Mouse (Mus musculus) lung, embryonic 16.5 days (tissue): ENCODE measurements around the gene Pip5k1b. TPM values are rescaled to one million over a fixed set of nuclear protein-coding genes. Genes with fewer than 3 reads are reported as not detected.

ENCODE experiments used
- ATAC-seq: fragments of 200-750 bp; cut with Nextera tagmentation; 2 replicates; pipeline ENCODE4 v1.8.0; 2017; ENCODE audit warnings: low read depth, mild to moderate bottlenecking, moderate library complexity
- H3K27ac ChIP-seq: fragments of 300-500 bp; sonication (generic); 2 replicates; pipeline ENCODE4 v1.5.1; 2014; ENCODE audit warnings: mild to moderate bottlenecking, control low read depth, low read length
- H3K27me3 ChIP-seq: fragments of 300-500 bp; sonication (generic); 2 replicates; pipeline ENCODE4 v1.6.1; 2014; ENCODE audit warnings: low read depth, low read length, mixed read lengths; ENCODE audit not compliant: control insufficient read depth, insufficient read depth
- H3K36me3 ChIP-seq: fragments of 300-500 bp; sonication (generic); 2 replicates; pipeline ENCODE4 v1.6.1; 2014; ENCODE audit warnings: low read length; ENCODE audit not compliant: control insufficient read depth, insufficient read depth
- H3K4me1 ChIP-seq: fragments of 300-500 bp; sonication (generic); replicated peaks from 2 replicates; pipeline ENCODE4 v1.6.1; 2014; ENCODE audit warnings: low read length, mixed read lengths; ENCODE audit not compliant: control insufficient read depth, insufficient read depth
- H3K4me2 ChIP-seq: fragments of 300-500 bp; sonication (generic); 2 replicates; pipeline ENCODE4 v1.6.1; 2014; ENCODE audit warnings: low read depth, low read length, control low read depth
- H3K4me3 ChIP-seq: fragments of 300-500 bp; sonication (generic); 2 replicates; pipeline ENCODE4 v1.5.1; 2014; ENCODE audit warnings: mild to moderate bottlenecking, low read length, control low read depth
- H3K9ac ChIP-seq: fragments of 300-500 bp; sonication (generic); 2 replicates; pipeline ENCODE4 v1.6.1; 2014; ENCODE audit warnings: low read length, control low read depth
- H3K9me3 ChIP-seq: fragments of 300-500 bp; sonication (generic); 2 replicates; pipeline ENCODE4 v1.6.1; 2016; ENCODE audit warnings: low read length; ENCODE audit not compliant: control insufficient read depth
- WGBS: fragments of 180-500 bp; shearing (Covaris S2); extraction: QIAGEN DNeasy Blood & Tissue Kit; methylation state at CpG from one replicate; pipeline ENCODE4 v1.1.7; 2014; 5-methylcytosine and 5-hydroxymethylcytosine counted together
- polyA plus RNA-seq: library from polyadenylated mRNA; unstranded; fragments of >200 nt; fragmentation: Nextera tagmentation; extraction: Ambion mirVana; gene quantifications from 2 replicates; pipeline ENCODE4 v1.2.1, GENCODE M21; 2015

Gene Pip5k1b
- polyA plus RNA-seq, 1 experiment from 2014 or later, result 3.8 TPM

- H3K4me3 ChIP-seq, result no peak overlapping the region
- ATAC-seq, result no peak
- H3K4me1 ChIP-seq, result no peaks in the 10 kb centered on the region
- no peak overlapping the region for H3K27ac ChIP-seq
- no peaks in the 10 kb centered on the region for H3K36me3 ChIP-seq
- no peaks in the 10 kb centered on the region for H3K9me3 ChIP-seq
- no peak overlapping the region for H3K4me2 ChIP-seq
- 71% methylated on average over 15 of the region's 15 CpGs for WGBS
- H3K9ac ChIP-seq, result no peak overlapping the region
- no peaks in the 10 kb centered on the region for H3K27me3 ChIP-seq
These were observed 28.7 kb downstream of the Pip5k1b start for GRCm38 (mm10) chr19:24526731-24527612.

DNA sequence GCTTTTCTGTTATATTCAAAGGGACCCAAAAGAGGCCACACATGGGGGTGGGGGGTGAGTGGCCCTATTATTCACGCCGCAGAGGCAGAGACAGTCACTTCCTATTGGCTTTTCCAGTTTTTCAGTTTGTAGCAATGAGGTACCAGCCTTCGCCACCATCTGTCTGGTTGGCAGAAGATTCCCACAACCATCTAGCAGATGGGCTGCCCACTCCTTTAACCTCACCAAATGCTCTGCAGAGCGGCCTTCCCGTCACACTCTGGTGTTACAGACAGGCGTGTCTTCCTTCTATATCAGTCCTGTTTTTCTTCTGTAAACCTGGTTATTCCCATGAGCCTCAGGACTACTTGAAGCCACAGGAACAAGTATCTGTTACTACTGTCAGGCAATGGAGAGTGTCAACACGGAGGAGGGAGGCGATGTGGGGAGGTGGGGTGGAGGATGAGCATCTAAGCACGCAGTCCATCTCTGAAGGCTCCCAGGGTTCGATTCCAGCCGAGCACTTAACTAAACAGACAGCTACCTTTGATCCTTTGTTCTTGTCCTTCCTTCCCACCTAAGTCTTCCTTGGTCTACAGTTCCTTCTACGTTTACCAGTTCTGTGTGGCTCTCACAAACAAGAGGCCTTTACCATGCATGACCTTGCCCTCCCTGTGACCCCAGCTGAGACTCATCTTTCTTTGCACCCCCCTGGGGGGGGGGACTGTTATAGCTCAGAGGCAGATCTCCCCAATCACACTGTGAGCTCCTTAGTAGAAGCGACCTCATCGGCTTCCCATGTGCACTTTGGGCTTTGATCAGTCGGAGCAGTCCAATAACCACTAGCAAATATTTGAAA is 32.0 kb downstream of the Pip5k1b start:
- Histone ChIP-seq H3K9me3 (no peaks in the 10 kb centered on the region), H3K9ac (no peak overlapping the region), H3K4me1 (no peaks in the 10 kb centered on the region), H3K4me2 (no peak overlapping the region), H3K4me3 (no peak overlapping the region), H3K27me3 (no peaks in the 10 kb centered on the region), H3K27ac (no peak overlapping the region), H3K36me3 (no peaks in the 10 kb centered on the region)
- ATAC-seq, result no peak
- WGBS, result 79% methylated on average over 15 of the region's 15 CpGs

DNA sequence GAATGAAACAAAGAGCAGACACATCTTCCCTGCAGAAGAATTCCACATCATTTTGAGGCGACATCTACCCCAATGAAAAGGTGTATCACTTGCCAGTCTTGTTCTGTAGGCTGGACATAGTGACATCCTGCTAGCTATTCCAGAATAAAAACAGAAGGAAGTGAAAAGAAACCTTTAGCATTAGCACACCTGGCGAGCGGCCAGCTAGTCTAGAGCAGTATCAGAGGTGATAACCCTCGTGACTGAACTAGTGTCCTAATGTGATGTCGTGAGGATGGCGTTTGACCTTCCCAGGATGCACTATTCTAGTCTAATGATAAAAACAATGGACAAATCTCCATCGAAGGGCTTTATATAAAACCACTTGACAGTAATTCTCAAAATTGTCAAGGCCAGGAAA is 33.7 kb downstream of the Pip5k1b start:
- Histone ChIP-seq H3K9me3 (no peaks in the 10 kb centered on the region), H3K27ac (no peak overlapping the region), H3K9ac (no peak overlapping the region), H3K4me3 (no peak overlapping the region), H3K36me3 (no peaks in the 10 kb centered on the region), H3K4me2 (no peak overlapping the region), H3K27me3 (no peaks in the 10 kb centered on the region), H3K4me1 (no peaks in the 10 kb centered on the region)
- WGBS, result 75% methylated on average over 7 of the region's 7 CpGs
- no peak for ATAC-seq

- H3K4me1 ChIP-seq, result no peaks in the 10 kb centered on the region
- H3K4me3 ChIP-seq, result no peak overlapping the region
- no peak overlapping the region for H3K27ac ChIP-seq
- H3K9ac ChIP-seq, result no peak overlapping the region
- no peak for ATAC-seq
- WGBS, result 63% methylated on average over 9 of the region's 9 CpGs
- no peaks in the 10 kb centered on the region for H3K36me3 ChIP-seq
- H3K27me3 ChIP-seq, result no peaks in the 10 kb centered on the region
- no peak overlapping the region for H3K4me2 ChIP-seq
- no peaks in the 10 kb centered on the region for H3K9me3 ChIP-seq
These were observed 34.5 kb downstream of the Pip5k1b start for GRCm38 (mm10) chr19:24521146-24521545.

DNA sequence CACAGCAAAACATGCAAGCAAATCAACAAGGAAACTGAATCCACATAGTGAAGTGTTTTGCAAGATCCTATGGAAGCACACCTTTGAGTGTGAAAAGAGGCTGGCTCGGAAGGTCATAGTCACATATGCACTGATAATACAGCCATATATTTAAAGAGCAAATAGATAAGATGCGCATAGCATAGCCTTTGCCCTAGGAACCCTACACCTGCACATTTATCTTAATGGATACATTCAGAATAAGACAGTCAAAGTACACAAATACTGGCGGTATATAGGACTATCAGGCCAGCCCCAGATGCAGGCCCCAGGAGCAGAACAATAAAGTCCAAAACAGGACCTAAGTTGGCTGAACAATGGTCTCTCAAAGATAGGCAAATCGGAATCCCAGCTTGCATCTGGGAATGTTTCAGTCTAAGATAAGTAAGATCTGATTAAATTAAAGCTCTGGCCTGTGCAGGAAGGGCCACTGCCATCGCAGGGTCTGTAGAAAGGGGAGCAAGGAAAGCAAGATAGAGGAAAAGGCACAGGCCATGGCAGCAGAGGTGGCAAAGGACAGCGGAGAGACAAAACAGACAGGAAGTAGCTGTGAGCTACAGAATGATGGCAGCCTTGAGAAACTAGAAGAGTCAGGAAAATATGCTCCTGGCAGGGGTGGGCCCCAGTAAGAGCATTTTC is 35.8 kb downstream of the Pip5k1b start:
- Histone ChIP-seq H3K4me1 (peaks cover under 1% of the 10 kb centered on the region; the same call in 1 of the 2 replicates), H3K9ac (no peak overlapping the region), H3K4me3 (no peak overlapping the region), H3K4me2 (no peak overlapping the region), H3K36me3 (no peaks in the 10 kb centered on the region), H3K27me3 (no peaks in the 10 kb centered on the region), H3K9me3 (no peaks in the 10 kb centered on the region), H3K27ac (no peak overlapping the region)
- 74% methylated on average over 6 of the region's 6 CpGs for WGBS
- ATAC-seq, result no peak

DNA sequence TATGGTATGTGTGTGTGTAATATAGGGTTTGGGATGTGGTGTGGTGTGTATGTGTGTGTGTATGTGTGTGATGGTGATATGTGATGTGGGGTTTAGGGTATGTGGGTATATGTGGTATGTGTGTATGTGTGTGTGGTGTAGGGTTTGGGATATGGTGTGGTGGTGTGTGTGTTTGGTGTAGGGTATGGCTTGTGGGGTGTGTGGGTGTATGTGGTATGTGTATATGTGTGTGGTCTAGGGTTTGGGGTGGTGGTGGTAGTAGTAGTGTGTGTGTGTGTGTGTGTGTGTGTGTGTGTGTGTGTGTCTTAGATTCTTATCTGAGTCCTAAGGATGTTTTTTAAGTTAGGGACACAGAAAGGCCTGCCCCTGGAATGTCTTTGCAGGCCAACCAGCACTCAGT is 37.3 kb downstream of the Pip5k1b start:
- Histone ChIP-seq H3K27me3 (no peaks in the 10 kb centered on the region), H3K4me2 (no peak overlapping the region), H3K4me1 (peaks cover 5% of the 10 kb centered on the region; the same call in 1 of the 2 replicates), H3K9me3 (no peaks in the 10 kb centered on the region), H3K27ac (no peak overlapping the region), H3K9ac (no peak overlapping the region), H3K36me3 (no peaks in the 10 kb centered on the region), H3K4me3 (no peak overlapping the region)
- ATAC-seq, result no peak

DNA sequence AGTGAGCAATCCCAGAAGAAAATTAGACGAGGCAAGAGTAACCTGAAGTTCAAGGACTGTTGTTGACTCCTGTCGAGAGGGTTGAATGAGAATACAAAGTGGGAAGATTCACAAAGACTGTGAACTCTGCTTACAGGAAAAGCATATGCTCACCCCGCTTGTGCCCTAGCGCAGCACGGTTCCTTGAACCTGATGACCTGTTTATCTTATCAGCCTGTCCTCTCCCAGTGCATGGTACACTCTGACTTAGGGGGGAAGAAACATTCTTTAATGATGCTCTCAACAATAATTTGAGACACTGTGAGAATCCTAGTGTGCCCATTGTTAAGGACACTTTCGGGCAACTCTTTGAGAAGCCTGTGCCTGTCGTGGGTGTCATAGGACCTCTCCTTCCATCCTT is 38.6 kb downstream of the Pip5k1b start:
- Histone ChIP-seq H3K9me3 (no peaks in the 10 kb centered on the region), H3K4me1 (peaks cover 5% of the 10 kb centered on the region; the same call in 1 of the 2 replicates), H3K36me3 (no peaks in the 10 kb centered on the region), H3K27ac (no peak overlapping the region), H3K9ac (no peak overlapping the region), H3K4me2 (no peak overlapping the region), H3K4me3 (no peak overlapping the region), H3K27me3 (no peaks in the 10 kb centered on the region)
- no peak for ATAC-seq
- WGBS, result 48% methylated on average over 7 of the region's 7 CpGs

GRCm38 (mm10) chr19:24515941-24516340 is 39.7 kb downstream of the Pip5k1b start:
- Histone ChIP-seq H3K27me3 (no peaks in the 10 kb centered on the region), H3K9ac (no peak overlapping the region), H3K4me3 (no peak overlapping the region), H3K9me3 (no peaks in the 10 kb centered on the region), H3K4me2 (no peak overlapping the region), H3K4me1 (peaks cover 5% of the 10 kb centered on the region; the same call in 1 of the 2 replicates), H3K27ac (no peak overlapping the region), H3K36me3 (no peaks in the 10 kb centered on the region)
- no peak for ATAC-seq
- 82% methylated on average over 3 of the region's 3 CpGs for WGBS
